Mouse (Mus musculus): Measurements from ENCODE around the gene Spred2.

Spred2 gene

DNA sequence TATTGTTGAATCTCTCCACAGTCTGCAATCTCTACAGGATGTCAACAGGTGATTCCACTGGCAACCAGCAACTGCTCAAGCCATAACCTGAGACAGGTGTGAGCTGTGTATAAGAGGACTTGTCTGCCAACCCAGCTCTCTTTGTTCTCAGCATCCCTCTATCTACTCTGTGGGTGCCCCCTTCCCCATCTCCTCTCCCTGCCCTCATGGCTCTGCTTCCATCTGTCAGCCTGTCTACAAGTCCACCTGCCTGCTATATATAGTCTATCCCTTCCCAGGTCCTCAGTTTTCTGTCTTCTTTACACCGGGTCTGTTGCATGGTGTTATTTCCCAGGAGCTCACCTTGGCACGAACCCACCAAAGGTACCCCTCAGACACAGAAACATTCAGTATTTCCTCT lies 140.8 kb downstream of the Spred2 start:
- peak in 1 of 2 experiments; percentile 24 for DNase-seq

DNA sequence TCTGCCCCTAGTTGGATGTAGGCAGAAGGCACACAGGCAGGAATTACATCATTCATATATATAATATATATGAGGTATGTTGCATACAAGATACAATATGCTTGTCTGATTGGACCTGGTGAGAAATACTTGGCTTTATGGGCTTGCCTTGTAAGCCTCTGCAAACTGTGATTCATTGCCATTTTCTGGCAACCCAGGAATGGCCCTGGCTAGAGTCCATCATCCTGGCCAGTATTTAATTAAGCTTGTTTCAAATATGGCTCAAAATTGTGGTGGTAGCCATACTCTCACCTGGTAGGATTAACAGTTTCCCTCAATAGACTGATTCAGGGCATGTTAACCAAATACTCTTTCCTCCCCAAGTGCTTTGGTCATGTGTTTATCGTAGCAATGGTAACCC lies 141.9 kb downstream of the Spred2 start:
- DNase-seq, result peak; percentile 82 to 86

GRCm38 (mm10) chr11:20067521-20067920 lies 143.3 kb downstream of the Spred2 start:
- DNase-seq, result no peak

- no peak for DNase-seq
These were observed 144.3 kb downstream of the Spred2 start for GRCm38 (mm10) chr11:20068346-20069004.

- DNase-seq, result peak; percentile 55 to 58
These were observed 148.0 kb downstream of the Spred2 start for GRCm38 (mm10) chr11:20072174-20072573.

DNA sequence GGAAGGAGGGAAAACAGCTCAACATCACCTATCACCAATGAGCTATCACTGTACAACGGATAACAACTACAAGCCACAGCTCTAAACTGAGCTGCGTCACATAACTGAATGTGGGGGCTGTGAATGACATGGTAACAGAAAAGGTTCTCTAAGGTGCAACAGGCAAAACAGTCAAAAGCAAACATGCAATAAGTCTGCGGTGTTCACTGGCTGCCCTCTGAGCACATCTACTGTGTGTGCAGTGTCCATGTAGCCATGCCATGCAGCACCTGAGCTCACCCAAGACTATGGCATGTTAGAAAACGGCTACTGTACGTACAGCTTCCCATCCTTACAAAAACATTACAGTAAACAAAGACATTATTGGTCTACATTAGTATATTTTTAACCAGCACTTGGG lies 148.7 kb downstream of the Spred2 start:
- no peak for DNase-seq

All from cerebellum, adult 18-20 months (tissue).